Mouse (Mus musculus): Measurements from ENCODE around the gene Cd44. TPM values are rescaled to one million over a fixed set of nuclear protein-coding genes. Genes with fewer than 3 reads are reported as not detected.

Cd44 gene
- polyA plus RNA-seq, 1 experiment from 2014 or later: 16.8 TPM

Other genes starting within 250 kb of the Cd44 start
- 0.11 and 0.31 TPM in 2 replicates for gene Slc1a2, start 243.0 kb downstream of the Cd44 start, polyA plus RNA-seq (2015; fragmentation: Nextera tagmentation; extraction: Ambion mirVana)
- 56.5 and 64.2 TPM in 2 replicates for gene Pdhx, start 171.8 kb upstream of the Cd44 start, polyA plus RNA-seq (2015; fragmentation: Nextera tagmentation; extraction: Ambion mirVana)
- 59.5 and 61.5 TPM in 2 replicates for gene Apip, start 172.0 kb upstream of the Cd44 start, polyA plus RNA-seq (2015; fragmentation: Nextera tagmentation; extraction: Ambion mirVana)

Data from heart, embryonic 15.5 days (tissue).